Mouse (Mus musculus) activated CD4-positive, CD25-positive, alpha-beta regulatory T cell, adult 9 weeks (primary cell): ENCODE results near the gene Cacna2d2. TPM values are rescaled to one million over a fixed set of nuclear protein-coding genes. Genes with fewer than 3 reads are reported as not detected.

Experiments used
- polyA plus RNA-seq: library from polyadenylated mRNA; unstranded; fragments of 100-300 nt; shearing (Covaris generic); gene quantifications from one replicate; pipeline ENCODE4 v1.2.1, GENCODE M21; 2017

Gene Cacna2d2
- polyA plus RNA-seq = 1.0 TPM

DNA sequence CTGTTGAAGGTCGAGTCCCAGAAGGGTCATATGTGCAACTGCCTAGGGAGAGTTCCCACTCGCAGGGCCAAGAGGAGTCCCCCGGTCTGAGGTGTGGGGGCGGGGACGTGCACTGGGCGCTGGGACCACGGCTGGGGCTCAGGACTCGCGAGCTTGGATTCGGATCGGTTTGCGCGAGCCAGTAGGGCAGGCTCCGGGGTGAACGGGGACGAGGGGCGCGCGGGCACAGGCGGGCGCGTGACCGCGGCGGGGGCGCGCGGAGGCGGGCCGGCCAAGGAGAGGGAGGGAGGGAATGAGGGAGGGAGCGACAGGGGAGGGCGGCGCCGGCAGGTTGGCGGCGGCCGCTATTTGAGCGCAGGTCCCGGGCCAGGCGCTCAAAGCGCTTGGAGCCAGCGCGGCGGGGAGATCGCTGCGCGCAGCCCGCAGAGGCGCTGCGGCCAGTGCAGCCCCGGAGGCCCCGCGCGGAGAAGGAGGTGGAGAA lies at the start of gene Cacna2d2:
Gene Cacna2d2 (plus strand): TSS at position 122 of the 481 bp plus-strand sequence.

DNA sequence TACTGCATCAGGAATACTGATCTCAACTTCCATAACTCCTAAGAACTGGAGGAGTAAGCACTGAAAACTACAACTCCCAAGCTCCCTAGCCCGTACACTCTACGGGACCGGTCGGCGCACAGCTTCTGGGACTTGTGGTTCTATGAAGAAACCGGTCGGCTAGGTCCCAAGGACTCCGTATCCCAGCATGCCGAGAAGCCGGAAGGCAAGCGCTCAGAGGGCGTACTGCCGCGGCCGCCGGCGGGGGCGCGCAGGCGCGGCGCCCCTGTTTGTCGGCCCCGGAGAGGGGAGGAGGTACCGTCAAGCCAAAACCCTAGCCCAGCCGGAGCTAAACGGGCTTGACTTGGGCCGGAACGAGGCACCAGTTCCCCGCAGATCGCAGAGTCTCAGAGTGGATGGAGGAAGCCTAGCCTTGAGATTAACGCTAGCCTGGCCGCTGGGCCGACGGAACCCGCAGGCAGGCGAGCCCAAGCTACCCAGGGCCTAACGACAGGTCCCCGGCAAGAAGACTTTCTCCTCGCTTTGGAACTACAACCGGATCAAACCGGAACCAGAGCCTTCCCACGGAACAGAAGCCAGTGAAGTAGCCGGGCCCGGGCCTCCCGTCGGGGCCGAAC lies 134.5 kb downstream of the Cacna2d2 start, which contains the start of gene Tmem115:
Gene Tmem115 (plus strand): TSS at position 155 of the 617 bp plus-strand sequence.

DNA sequence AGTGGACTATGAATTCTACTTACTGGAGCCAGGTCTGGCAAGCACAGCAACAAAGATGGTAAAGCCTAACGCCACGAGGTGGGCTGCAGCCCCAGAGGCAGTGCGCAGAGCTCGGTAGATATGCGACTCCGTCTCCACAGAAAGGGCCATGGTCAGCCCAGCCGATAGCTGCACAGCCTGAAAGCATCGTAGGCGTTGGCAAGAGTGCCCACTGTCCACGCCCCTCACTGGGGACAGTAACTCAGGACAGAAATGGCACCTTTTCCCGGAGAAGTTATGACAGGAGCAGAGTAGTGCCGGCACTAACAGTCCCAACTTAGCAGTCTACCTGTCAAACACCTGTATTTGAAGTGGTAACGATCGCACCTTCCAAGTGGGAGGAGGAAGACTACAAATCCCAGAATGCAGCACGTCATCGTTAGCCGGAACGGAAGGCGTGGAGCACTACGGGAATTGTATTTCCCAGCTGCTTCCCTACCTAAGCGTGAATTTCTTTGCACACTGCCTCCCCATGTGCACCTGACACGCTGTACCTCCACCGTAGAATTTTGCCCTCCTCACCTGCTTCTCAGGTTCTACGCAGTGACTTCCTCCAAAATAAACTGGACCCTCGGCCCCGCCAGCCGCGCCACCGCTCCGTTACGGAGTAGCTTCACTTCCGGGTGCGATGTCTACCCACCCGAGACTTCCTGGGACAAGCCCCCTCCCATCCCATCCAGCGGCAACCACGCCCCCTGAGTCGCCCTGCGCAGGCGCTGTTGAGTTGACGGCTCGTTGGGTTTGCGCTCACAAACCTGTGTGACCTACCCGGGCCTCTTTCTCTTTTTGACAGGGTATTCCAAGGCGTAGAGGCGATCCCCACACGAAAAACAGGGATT lies 142.3 kb downstream of the Cacna2d2 start, which contains the start of the genes Cyb561d2 and Nprl2:
Gene Cyb561d2 (minus strand): TSS at position 720 of the 878 bp plus-strand sequence.
Gene Nprl2 (plus strand): TSS at position 753 of the 878 bp plus-strand sequence.

DNA sequence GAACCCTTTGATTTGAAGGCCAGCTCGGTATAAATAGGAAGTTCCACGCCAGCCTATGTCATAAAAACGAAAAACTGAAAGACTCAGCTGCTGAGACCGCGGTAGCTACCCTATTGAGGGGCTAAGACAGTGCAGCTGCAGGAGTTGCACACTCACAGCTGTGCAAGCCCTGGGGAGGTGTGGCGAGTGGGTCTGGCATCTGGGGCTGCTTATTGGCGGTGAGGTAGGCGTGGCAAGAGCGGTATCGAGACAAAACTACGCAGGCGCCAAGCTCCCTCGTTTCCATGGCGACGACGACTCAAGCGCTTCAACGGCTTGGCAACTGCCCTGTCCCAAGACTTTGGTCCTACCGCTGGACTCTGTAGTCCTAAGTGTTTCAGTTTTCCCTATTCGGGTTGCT lies 147.6 kb downstream of the Cacna2d2 start, which contains the start of gene Zmynd10:
Gene Zmynd10 (plus strand): TSS at position 273 of the 400 bp plus-strand sequence.

DNA sequence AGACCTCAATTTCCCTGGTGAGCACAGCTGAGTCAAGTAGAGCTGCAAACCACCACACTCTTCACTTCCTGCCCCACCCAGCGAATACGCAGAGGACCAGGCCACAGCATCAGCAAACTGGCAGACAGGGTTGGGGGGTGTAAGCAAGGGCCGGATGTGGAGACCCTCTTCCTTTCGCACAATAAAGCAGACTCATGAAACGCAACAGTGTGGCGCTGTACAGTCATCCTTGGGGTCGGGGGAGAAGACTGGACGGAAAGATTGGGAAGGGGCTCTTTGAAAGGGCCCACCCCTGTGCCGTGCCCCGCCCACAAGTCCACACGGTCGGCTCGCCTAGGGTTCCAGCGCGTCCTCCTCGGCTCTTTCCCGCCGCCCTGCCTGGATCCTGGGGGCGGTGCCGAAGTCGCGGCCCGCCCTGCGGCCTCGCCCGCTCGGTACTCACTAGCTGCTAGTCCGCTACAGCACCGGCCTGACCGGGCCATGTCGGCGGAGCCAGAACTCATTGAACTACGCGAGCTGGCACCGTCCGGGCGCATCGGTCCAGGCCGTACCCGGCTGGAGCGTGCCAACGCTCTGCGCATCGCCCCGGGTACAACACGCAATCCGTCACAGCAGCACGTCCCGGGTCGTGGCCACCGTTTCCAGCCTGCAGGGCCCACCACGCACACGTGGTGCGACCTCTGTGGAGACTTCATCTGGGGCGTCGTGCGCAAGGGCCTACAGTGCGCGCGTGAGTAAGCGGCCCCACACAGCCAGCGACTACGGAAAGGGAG lies 151.9 kb downstream of the Cacna2d2 start, which contains the start of gene Rassf1:
Gene Rassf1 (plus strand): TSS at position 439 of the 773 bp plus-strand sequence.

DNA sequence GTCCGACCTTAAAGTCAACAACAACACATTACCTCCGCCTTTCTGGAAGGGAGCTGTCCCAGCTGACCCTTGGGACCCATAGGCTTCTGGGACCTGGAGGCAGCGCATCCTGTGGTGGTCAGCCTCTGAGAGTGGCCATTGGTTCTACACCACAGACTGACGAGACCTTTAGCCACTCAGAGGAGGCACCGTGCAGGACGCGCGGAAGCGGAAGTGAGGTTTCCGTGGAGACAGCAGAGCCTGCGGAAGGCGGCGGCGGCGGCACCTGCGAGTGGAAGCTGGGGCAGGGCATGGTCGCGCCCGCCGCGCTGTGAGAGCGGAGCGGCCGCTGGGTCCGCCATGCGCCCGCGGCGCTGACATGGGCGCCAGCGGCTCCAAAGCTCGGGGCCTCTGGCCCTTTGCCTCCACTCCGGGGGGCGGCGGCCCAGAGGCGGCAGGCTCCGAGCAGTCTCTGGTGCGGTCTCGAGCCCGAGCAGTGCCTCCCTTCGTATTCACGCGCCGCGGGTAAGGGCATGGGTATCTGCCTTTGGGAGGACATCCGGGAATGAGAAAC lies 163.7 kb downstream of the Cacna2d2 start, which contains the start of gene Tusc2:
Gene Tusc2 (plus strand): TSS at position 227 of the 553 bp plus-strand sequence.

DNA sequence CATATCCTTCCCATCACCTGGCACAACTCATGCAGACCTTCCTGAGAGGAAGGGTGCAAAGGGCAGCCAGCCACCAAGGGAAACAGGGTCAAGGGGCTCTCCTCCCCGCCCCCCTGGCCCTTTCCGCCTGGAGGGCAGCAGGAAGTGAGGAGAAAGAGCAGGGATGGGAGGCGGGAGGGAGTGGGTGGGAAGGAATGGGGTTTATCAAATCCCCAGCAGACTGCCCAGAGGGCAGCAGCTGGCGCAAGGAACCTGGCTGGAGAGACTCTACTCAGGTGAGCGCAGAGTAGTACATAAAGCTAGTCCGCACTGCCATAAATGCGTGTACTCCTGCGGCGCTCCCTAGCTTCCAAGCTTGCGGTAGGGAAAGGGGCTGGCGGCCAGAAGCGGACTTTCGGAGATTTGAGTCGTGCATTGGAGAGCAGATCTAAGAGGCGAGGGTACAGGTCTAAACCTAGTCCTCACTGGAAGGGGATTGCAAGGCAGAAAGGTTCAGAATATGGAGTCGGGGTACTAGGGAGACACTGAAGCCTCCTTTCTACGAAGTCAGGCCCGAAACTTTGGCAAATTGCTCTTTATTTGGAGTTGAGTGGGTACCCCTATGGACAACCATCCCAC lies 168.4 kb downstream of the Cacna2d2 start, which contains the start of gene Hyal2:
Gene Hyal2 (plus strand): TSS at position 244 of the 618 bp plus-strand sequence.

DNA sequence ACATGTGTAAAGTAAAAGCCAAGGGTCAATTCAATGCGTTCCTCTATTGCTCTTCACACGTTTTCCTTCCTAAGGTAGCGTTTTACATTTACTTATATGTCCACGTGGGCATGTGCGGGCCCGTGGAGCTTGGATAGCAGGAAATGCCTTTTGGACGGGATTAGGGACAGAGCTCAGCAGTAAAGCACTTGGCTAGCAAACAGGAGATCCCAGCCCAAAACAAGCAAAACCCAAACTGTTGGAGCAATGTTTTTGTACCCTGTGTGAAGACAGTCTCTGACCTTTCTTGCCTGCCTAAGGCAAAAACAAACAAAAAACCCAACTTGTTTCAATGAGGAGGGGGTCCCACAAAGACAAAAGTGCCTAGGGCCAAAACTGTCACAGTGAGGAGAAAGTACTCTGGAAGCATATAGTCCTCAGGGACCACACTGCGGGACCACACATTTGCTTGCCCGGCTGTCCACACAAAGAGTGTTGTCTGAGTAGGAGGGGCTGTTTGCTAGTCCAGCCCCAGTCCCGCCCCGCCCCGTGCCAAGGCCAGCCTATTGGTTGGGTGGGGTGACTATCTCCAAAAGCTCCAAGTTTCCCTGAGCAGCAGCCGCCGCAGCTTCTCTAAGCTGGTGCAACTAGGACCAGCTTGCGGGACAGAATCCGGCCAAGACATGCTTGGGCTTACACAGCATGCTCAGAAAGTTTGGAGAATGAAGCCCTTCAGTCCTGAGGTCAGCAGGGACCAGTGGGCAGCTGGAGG lies 177.1 kb downstream of the Cacna2d2 start, which contains the start of gene Hyal1:
Gene Hyal1 (plus strand): TSS at position 571 of the 751 bp plus-strand sequence.

DNA sequence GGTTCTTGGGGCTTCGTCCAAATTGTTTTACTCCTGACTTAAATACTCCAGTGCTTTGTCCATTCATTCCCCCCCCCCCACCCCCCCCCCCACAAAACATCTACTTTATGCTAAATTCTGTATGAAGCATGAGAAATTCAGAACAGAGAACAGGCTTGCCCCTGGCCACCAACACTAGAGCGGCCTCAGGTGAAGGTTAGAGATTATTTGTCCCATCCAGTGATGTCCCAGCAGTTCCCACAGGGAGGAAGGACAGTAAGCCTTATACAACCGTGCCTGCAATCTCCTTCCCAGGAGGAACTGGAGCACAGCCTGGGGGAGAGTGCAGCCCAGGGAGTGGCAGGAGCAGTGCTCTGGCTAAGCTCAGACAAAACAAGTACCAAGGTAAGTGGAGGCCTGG lies 179.2 kb downstream of the Cacna2d2 start, which contains the start of gene Naa80:
Gene Naa80 (plus strand): TSS at position 301 of the 400 bp plus-strand sequence.

Other genes starting within 250 kb of the Cacna2d2 start
- gene Dock3, start 167.7 kb upstream of the Cacna2d2 start, polyA plus RNA-seq = 0.09 TPM
- 147 TPM for gene Mapkapk3, start 109.7 kb upstream of the Cacna2d2 start, polyA plus RNA-seq
- 255 TPM for gene Cish, start 103.6 kb upstream of the Cacna2d2 start, polyA plus RNA-seq
- gene Hemk1, start 61.3 kb upstream of the Cacna2d2 start, polyA plus RNA-seq = 33.8 TPM
- gene 6430571L13Rik, start 59.0 kb upstream of the Cacna2d2 start, polyA plus RNA-seq = 2.6 TPM
- 54.4 TPM for gene Tmem115, start 134.3 kb downstream of the Cacna2d2 start, polyA plus RNA-seq
- gene Cyb561d2, start 142.6 kb downstream of the Cacna2d2 start, polyA plus RNA-seq = 66.6 TPM
- 64.2 TPM for gene Nprl2, start 142.6 kb downstream of the Cacna2d2 start, polyA plus RNA-seq
- 3.3 TPM for gene Zmynd10, start 147.7 kb downstream of the Cacna2d2 start, polyA plus RNA-seq
- gene Rassf1, start 151.9 kb downstream of the Cacna2d2 start, polyA plus RNA-seq = 88.1 TPM
- gene Tusc2, start 163.6 kb downstream of the Cacna2d2 start, polyA plus RNA-seq = 9.4 TPM
- 16.6 TPM for gene Hyal2, start 168.3 kb downstream of the Cacna2d2 start, polyA plus RNA-seq
- 6.5 TPM for gene Hyal1, start 177.3 kb downstream of the Cacna2d2 start, polyA plus RNA-seq
- gene Naa80, start 179.3 kb downstream of the Cacna2d2 start, polyA plus RNA-seq = 23.5 TPM
- 0.65 TPM for gene Hyal3, start 181.2 kb downstream of the Cacna2d2 start, polyA plus RNA-seq
- gene Ifrd2, start 188.0 kb downstream of the Cacna2d2 start, polyA plus RNA-seq = 23.7 TPM
- not detected for gene Sema3b, start 209.6 kb downstream of the Cacna2d2 start, polyA plus RNA-seq
- 271 TPM for gene Gnai2, start 235.8 kb downstream of the Cacna2d2 start, polyA plus RNA-seq